Mouse (Mus musculus) heart, postnatal 0 days (tissue): ENCODE measurements around the gene Fscn2. TPM values are rescaled to one million over a fixed set of nuclear protein-coding genes. Genes with fewer than 3 reads are reported as not detected.

ENCODE experiments used
- ATAC-seq: fragments of 200-750 bp; cut with Nextera tagmentation; 2 replicates; pipeline ENCODE4 v1.8.0; 2017; ENCODE audit warnings: low read depth, moderate number of reproducible peaks, moderate library complexity; ENCODE audit not compliant: insufficient read depth
- DNase-seq: peaks from one replicate; pipeline ENCODE4 v3.0.0-alpha.2; 2016; ENCODE audit warnings: low spot score
- H3K27ac ChIP-seq: fragments of 300-500 bp; sonication (generic); 2 replicates; pipeline ENCODE4 v1.5.1; 2014; ENCODE audit warnings: low read depth, mild to moderate bottlenecking
- H3K27me3 ChIP-seq: fragments of 300-500 bp; sonication (generic); 2 replicates; pipeline ENCODE4 v1.6.1; 2014; ENCODE audit warnings: low read length, mixed read lengths; ENCODE audit not compliant: control insufficient read depth, insufficient read depth
- H3K36me3 ChIP-seq: fragments of 300-500 bp; sonication (generic); replicated peaks from 2 replicates; pipeline ENCODE4 v1.6.1; 2014; ENCODE audit warnings: low read length, mixed read lengths; ENCODE audit not compliant: control insufficient read depth, insufficient read depth
- H3K4me1 ChIP-seq: fragments of 300-500 bp; sonication (generic); 2 replicates; pipeline ENCODE4 v1.6.1; 2014; ENCODE audit warnings: antibody characterized with exemption; ENCODE audit not compliant: control insufficient read depth, insufficient read depth
- H3K4me2 ChIP-seq: fragments of 300-500 bp; sonication (generic); 2 replicates; pipeline ENCODE4 v1.6.1; 2014; ENCODE audit warnings: low read depth, mild to moderate bottlenecking, low read length, moderate library complexity
- H3K4me3 ChIP-seq: fragments of 300-500 bp; sonication (generic); 2 replicates; pipeline ENCODE4 v1.5.1; 2014; ENCODE audit warnings: low read depth, low read length
- H3K9ac ChIP-seq: fragments of 300-500 bp; sonication (generic); replicated peaks from 2 replicates; pipeline ENCODE4 v1.6.1; 2014; ENCODE audit warnings: low read depth, low read length, mixed read lengths
- H3K9me3 ChIP-seq: fragments of 300-500 bp; sonication (generic); replicated peaks from 2 replicates; pipeline ENCODE4 v1.6.1; 2016; ENCODE audit warnings: low read length; ENCODE audit not compliant: control insufficient read depth
- CTCF ChIP-seq: IDR thresholded peaks from 2 replicates; pipeline ENCODE4 v1.5.1; 2016; ENCODE audit warnings: antibody characterized with exemption, control low read depth, low read depth
- EP300 ChIP-seq: IDR thresholded peaks from 2 replicates; pipeline ENCODE4 v1.6.1; 2016; ENCODE audit warnings: antibody characterized with exemption, low read depth
- WGBS: fragments of 180-500 bp; shearing (Covaris S2); extraction: QIAGEN DNeasy Blood & Tissue Kit; methylation state at CpG from one replicate; pipeline ENCODE4 v1.1.7; 2014; 5-methylcytosine and 5-hydroxymethylcytosine counted together
- polyA plus RNA-seq: library from polyadenylated mRNA; unstranded; fragments of >200 nt; fragmentation: Nextera tagmentation; extraction: Ambion mirVana; gene quantifications from 2 replicates; pipeline ENCODE4 v1.2.1, GENCODE M21; 2015
- total RNA-seq: library from RNA; depleted of rRNA; stranded (reverse); fragments of >200 nt; gene quantifications from 2 replicates; pipeline ENCODE4 v1.2.3, GENCODE M21; 2014; ENCODE audit warnings: low replicate concordance

The Fscn2 gene
- total and polyA plus RNA-seq, 2 experiments from 2014 or later: 0.68 TPM; not detected in 1

DNA sequence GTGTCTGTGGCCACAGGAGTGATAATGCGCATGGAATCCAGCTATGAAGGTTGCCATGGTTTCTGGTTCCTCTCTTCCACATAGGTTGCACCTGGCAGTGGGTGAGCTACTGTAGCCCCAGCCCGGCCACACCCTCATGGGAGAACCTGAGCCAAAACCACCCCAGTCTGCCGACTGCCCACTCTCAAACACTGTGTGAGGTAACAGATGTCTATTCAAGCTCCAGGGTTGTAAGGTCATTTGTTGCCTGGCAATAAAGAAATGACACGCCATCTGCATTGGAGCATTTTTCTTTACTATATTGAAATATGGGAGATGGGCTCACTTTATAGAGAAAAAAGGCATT is 45.9 kb upstream of the Fscn2 start:
- H3K4me3 ChIP-seq: peak overlapping the region; percentile 50; the same call in 1 of the 2 replicates
- peak overlapping the region; percentile 99 for H3K27ac ChIP-seq
- DNase-seq (no peak), ATAC-seq (no peak)
- H3K36me3 ChIP-seq: no peaks in the 10 kb centered on the region
- peak overlapping the region; percentile 42; the same call in 1 of the 2 replicates for H3K9ac ChIP-seq
- peaks cover 25% of the 10 kb centered on the region for H3K4me1 ChIP-seq
- H3K27me3 ChIP-seq: no peaks in the 10 kb centered on the region
- WGBS: 44% methylated on average over 4 of the region's 4 CpGs
- peak overlapping the region; percentile 90 for H3K4me2 ChIP-seq
- no peaks in the 10 kb centered on the region for H3K9me3 ChIP-seq
- TF ChIP-seq EP300: no peak
- TF ChIP-seq CTCF: no peak

DNA sequence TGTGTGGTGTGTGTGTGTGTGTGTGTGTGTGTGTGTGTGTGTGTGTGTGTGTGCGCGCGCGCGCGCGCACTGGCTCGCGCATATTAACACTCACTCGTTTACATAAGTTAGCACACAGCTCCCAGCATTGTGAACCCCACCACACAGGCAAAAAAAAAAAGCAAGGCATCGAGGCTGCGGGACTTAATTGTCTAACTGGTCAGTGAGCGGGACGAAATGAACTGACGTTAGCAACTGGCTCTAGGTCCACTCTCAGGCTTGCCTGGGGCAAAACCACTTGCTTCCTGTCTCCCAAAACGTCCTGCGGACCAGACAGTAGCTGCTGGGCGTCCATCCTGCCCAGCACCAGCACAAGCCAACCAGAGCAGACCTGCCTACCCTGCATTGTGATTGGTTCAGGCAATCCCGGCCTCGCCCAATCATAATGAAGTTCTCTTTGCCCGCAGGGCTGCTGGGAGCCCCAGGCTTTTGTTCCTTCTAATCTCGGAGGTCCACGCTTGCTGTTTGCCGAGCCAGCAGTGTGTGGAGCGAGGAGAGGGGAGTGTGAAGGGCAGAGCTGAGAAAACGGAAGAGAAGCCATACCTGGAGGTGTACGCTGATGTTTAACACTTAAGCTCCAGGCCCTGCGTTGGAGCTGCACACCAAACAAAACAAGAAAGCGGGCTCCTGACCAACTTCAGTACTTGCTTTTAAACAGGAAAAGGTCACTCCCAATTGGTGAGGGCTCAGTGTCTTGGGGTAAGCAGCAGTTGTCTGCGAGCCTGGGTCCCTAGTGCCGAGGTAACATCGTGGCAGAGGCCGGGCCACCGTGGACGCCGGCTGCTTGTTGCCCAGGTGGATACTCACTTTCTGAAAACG is 45.3 kb upstream of the Fscn2 start:
- ATAC-seq (peak; percentile 97), DNase-seq (peak; percentile 97)
- H3K27ac ChIP-seq: peak overlapping the region; percentile 99
- TF ChIP-seq EP300 (peak; percentile 74; the same call in 1 of the 2 replicates), CTCF (no peak)
- 5% methylated on average over 37 of the region's 37 CpGs for WGBS
- no peaks in the 10 kb centered on the region for H3K9me3 ChIP-seq
- peak overlapping the region; percentile 50 for H3K4me3 ChIP-seq
- H3K4me1 ChIP-seq: peaks cover 22% of the 10 kb centered on the region
- H3K4me2 ChIP-seq: peak overlapping the region; percentile 90
- no peaks in the 10 kb centered on the region for H3K27me3 ChIP-seq
- no peaks in the 10 kb centered on the region for H3K36me3 ChIP-seq
- peak overlapping the region; percentile 71 for H3K9ac ChIP-seq

DNA sequence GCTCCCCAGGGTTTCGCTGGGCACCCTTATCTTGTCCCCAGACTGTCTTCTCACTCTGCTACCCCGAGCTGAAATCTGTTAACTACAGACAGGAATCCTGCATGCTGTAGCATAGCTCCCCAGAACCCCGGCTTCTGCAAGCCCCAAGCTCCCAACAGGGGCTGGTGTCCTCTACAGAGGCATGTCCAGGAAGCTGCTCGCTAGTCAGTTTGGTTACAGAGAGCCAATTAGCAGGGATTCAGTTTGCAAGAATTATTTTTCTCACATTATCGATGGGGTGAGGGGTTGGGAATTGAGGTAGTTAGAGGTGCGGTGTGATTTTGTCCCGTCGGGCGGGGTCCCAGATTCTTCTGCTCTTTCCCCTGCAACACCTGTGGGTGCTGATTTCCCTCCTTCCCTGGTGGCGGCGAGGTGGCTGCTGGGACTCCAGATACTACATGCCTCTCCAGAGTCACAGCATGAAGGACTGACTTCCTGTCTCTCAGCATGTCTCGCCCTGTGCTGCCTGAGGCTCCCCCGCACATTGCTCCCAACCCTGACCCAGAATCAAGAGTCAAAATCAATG is 44.6 kb upstream of the Fscn2 start:
- Histone ChIP-seq H3K36me3 (no peaks in the 10 kb centered on the region), H3K4me1 (peaks cover 15% of the 10 kb centered on the region), H3K27ac (peak overlapping the region; percentile 99), H3K9ac (peak overlapping the region; percentile 71), H3K4me3 (peak overlapping the region; percentile 50), H3K27me3 (no peaks in the 10 kb centered on the region), H3K9me3 (no peaks in the 10 kb centered on the region), H3K4me2 (peak overlapping the region; percentile 90)
- ATAC-seq: peak; percentile 17; the same call in 1 of the 2 replicates
- TF ChIP-seq EP300: no peak
- no peak for TF ChIP-seq CTCF
- 7% methylated on average over 13 of the region's 13 CpGs for WGBS
- peak; percentile 76 for DNase-seq

DNA sequence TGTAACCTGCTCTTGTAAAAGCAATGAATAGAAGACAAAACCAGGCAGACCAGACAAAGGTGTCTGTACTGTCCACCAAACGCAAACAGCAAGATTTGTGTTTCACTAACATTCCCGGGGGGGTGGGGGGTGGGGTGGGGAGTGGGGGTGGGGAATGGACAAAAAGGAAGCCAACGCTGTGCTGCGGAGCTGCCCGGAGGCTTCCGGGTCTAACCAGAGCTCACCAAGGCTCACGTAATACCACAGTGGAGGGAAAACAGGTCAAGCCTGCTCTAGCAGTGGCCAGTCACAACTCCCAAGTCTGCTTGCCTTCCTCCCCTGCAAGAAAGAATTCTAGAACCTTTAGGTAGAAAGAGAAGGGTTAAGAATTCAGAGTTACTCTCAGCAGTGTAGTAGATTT is 43.9 kb upstream of the Fscn2 start:
- Histone ChIP-seq H3K4me2 (peak overlapping the region; percentile 90; the same call in 1 of the 2 replicates), H3K4me3 (no peak overlapping the region), H3K27ac (peak overlapping the region; percentile 99), H3K36me3 (no peaks in the 10 kb centered on the region), H3K9ac (no peak overlapping the region), H3K4me1 (peaks cover 15% of the 10 kb centered on the region), H3K27me3 (no peaks in the 10 kb centered on the region), H3K9me3 (no peaks in the 10 kb centered on the region)
- TF ChIP-seq CTCF (no peak), EP300 (no peak)
- DNase-seq (no peak), ATAC-seq (no peak)
- WGBS: 67% methylated on average over 7 of the region's 7 CpGs

DNA sequence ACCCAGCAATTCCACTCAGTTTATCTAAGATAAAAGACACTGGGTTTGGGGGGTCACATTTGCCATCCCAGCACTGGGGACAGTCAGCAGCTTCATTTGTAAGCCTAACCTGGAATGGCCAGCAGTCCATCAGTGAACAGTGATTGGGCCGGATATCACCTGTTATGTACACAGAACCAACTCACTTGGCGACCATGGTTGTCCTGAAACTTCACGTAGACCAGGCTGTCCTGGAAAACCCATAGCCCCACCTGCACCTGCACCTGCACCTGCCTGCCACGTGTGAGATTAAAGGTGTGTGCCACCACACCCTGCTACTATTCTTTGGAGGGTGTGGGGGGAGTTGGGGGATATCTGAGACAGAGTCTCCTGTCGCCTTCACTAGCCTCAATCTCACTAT is 42.0 kb upstream of the Fscn2 start:
- Histone ChIP-seq H3K9ac (no peak overlapping the region), H3K27ac (no peak overlapping the region), H3K4me1 (peaks cover 15% of the 10 kb centered on the region), H3K4me2 (no peak overlapping the region), H3K4me3 (no peak overlapping the region), H3K9me3 (no peaks in the 10 kb centered on the region), H3K36me3 (no peaks in the 10 kb centered on the region), H3K27me3 (no peaks in the 10 kb centered on the region)
- DNase-seq (no peak), ATAC-seq (no peak)
- WGBS: 84% methylated on average over 5 of the region's 5 CpGs
- TF ChIP-seq EP300 (no peak), CTCF (no peak)
